Mouse (Mus musculus): Measurements from ENCODE around the gene Srebf1.

The Srebf1 gene

GRCm38 (mm10) chr11:60202710-60203638 lies 19.4 kb downstream of the Srebf1 start:
- no peak for DNase-seq

GRCm38 (mm10) chr11:60200384-60200783 lies 22.0 kb downstream of the Srebf1 start:
- DNase-seq: no peak

- peak; percentile 91 for DNase-seq
Observed at GRCm38 (mm10) chr11:60199702-60200184, 22.6 kb downstream of the Srebf1 start.

DNA sequence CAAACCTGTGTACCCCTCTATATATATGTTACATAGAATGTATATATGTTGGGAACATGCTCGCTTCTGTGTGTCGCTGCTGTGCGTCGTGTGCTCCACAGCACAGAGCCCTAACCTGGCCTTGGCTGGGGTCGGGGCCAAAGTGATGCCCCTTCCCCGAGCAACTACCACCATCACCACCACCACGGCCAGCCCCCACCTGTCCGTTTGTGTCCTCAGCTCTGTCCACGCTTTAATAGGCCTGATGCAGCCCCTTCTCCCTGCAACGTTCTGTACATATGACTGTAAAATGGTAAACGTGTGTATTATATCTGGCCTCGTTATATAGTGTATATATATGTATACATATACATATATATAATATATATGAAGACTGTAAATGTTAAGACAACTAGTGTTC lies 23.7 kb downstream of the Srebf1 start:
- DNase-seq: no peak

- no peak for DNase-seq
Observed at GRCm38 (mm10) chr11:60197998-60198619, 24.3 kb downstream of the Srebf1 start.

- no peak for DNase-seq
Observed at GRCm38 (mm10) chr11:60196344-60196743, 26.0 kb downstream of the Srebf1 start.

DNA sequence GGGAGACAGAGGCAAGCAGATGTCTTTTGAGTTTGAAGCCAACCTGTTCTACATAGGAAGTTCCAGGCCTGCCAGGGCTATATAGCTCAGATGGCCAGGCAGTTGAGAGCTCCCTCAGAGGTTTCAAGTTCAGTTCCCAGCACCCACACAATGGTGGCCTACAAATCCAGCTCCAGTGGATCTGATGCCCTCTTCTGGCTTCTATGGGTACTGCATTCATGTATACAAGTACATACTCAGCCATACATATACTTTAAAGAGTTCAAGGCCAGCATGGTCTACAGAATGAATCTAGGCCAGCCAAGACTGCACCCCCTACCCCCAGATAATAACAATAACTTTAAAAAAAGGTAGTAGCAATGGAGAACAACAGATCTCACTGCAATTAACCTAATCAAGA lies 27.3 kb downstream of the Srebf1 start:
- DNase-seq: no peak

DNA sequence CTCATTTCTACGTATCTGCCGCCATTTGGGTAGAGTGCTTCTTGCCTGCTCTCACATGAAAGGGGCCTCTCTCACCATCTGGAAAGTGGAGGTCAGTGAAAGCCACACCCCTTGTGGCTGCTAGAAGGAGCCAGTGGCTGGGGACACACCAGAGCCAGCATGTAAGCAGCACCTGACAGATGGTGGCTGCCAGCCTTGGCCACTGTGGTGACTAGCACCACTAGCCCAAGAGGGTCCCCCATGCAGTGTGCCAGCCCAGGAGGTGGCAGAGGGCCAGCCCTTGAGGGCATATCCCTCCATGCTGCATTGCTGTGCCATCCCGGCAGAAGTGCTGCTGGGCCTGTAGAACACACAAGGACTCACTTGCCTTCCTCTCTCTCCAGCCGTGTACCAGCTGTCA lies 28.8 kb downstream of the Srebf1 start:
- no peak for DNase-seq

DNA sequence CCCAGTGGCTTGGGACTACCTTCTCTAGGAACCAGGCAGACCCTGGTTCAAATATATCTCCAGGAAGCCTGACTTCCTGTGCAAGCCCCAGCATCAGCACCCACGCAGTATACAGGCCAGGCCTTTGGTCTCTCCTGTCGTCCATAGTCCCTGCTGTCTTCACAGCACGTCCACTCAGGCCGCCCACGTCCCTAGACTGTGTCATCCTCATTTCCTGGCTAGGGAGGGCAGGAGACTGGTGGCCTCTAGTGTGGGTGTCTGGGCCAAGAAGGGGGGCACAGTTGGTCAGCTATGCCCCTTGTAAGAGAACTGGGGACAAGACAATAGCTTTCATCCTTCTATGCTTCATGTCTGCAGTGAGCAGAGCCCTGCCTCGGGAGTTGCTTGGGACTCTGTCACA lies 29.8 kb downstream of the Srebf1 start:
- no peak for DNase-seq

- DNase-seq: no peak
Observed at GRCm38 (mm10) chr11:60190055-60190641, 32.2 kb downstream of the Srebf1 start.

DNA sequence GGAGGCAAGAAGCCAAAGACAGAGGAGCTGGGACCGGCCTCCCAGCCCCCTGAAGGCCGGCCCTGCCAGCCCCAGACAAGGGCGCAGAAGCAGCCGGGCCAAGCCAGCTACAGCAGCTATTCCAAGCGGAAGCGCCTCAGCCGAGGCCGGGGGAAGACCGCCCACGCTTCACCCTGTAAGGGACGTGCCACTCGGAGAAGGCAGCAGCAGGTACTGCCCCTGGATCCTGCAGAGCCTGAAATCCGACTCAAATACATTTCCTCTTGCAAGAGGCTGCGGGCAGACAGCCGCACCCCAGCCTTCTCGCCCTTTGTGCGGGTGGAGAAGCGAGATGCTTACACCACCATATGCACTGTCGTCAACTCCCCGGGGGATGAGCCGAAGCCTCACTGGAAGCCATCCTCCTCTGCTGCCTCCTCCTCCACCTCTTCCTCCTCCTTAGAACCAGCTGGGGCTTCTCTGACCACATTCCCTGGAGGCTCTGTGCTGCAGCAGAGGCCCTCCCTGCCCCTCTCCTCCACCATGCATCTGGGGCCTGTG lies 32.8 kb downstream of the Srebf1 start:
- DNase-seq: peak; percentile 54

DNA sequence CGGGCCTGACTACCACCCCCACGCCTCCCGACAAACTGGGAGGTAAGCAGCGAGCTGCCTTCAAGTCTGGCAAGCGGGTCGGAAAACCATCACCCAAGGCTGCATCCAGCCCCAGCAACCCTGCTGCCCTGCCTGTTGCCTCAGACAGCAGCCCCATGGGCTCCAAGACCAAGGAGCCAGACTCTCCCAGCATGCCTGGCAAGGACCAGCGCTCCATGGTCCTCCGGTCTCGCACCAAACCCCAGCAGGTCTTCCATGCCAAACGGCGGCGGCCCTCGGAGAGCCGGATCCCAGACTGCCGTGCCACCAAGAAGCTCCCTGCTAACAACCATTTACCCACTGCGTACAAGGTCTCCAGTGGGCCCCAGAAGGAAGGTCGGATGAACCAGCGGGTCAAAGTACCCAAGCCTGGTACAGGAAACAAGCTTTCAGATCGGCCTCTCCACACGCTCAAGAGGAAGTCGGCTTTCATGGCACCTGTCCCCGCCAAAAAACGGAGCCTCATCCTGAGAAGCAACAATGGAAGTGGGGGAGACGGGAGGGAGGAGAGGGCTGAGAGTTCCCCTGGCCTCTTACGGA lies 34.0 kb downstream of the Srebf1 start:
- DNase-seq: no peak

DNA sequence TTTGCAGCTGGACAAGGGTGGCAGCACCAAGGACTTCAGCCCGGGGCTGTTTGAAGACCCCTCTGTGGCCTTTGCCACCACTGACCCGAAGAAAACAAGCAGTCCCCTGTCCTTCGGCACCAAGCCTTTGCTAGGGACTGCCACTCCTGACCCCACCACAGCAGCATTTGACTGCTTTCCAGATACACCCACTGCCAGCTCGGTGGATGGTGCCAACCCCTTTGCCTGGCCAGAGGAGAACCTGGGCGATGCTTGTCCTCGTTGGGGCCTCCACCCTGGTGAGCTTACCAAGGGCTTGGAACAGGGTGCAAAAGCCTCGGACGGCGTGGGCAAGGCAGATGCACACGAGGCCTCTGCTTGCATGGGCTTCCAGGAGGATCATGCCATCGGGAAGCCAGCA lies 35.3 kb downstream of the Srebf1 start:
- no peak for DNase-seq

DNA sequence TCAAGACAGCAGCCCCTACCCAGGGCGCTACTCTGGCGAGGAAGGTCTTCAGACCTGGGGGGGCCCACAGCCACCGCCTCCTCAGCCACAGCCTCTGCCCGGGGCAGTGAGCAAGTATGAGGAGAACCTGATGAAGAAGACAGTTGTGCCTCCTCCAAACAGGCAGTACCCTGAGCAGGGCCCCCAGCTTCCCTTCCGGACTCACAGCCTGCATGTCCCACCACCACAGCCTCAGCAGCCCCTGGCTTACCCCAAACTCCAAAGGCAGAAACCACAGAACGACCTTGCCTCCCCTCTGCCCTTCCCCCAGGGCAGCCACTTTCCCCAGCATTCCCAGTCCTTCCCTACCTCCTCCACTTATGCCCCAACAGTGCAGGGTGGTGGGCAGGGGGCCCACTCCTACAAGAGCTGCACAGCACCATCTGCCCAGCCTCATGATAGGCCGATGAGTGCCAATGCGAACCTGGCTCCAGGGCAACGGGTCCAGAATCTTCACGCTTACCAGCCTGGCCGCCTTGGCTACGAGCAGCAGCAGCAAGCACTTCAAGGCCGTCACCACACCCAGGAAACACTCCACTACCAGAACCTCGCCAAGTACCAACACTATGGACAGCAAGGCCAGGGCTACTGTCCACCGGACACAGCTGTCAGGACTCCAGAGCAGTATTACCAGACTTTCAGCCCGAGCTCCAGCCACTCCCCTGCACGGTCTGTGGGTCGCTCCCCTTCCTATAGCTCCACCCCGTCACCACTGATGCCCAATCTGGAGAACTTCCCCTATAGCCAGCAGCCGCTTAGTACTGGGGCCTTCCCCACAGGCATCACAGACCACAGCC lies 36.8 kb downstream of the Srebf1 start:
- DNase-seq: no peak

GRCm38 (mm10) chr11:60184346-60185325 lies 37.7 kb downstream of the Srebf1 start:
- peak; percentile 73 for DNase-seq

DNA sequence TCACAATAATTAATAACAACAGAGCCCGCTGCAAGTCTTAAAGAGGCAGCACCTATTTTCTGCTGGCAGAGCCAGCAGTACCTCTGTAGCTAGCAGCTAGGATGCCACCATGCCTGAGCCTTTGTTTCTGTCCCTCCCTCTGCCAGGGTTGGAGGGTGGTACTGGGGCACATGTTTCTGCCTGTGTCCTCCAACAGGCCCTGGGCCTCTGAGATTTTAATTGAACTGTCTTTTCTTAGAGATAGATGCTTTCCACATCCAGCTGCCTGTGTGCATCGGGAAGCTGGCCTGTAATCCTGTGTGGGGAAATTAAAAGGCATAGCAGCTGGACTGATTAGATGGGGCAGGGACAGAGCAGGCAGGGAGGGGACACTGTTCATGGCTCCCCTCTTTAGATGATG lies 39.6 kb downstream of the Srebf1 start:
- DNase-seq: no peak

DNA sequence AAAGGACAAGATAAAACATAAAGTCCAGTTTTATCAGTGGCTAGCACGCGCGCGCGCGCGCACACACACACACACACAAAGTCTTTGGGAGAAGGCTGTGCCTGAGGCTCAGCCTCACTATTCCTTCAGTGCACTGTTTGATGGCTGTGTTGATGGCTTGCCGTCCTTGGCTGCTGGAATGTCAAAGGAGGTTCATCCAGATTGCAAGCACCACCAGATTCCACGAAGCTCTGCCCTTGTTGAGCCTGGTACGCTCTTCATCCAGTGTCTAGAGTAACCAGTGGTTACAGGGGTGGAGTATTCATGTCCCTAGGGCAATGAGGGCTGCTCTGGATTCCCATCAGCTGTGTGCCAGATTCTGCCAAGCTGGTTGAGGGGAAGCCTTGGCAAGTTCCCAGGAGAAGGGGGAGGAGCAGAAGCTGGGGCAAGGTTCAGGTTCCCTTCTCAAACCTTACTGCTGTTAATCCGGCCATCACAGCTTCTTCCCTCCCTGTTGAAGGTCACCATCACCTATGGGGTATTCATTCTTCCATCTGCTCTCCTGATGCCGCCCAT lies 40.2 kb downstream of the Srebf1 start:
- no peak for DNase-seq

- DNase-seq: no peak
Observed at GRCm38 (mm10) chr11:60178506-60178905, 43.9 kb downstream of the Srebf1 start.

- DNase-seq: no peak
Observed at GRCm38 (mm10) chr11:60178005-60178404, 44.4 kb downstream of the Srebf1 start.

GRCm38 (mm10) chr11:60176975-60177657 lies 45.3 kb downstream of the Srebf1 start:
- DNase-seq: peak; percentile 69

Measured in right cerebral cortex, adult 18-20 months (tissue).